Mouse (Mus musculus) 3T3-L1 (cell line): ENCODE measurements at regions not wholly inside any gene's neighbourhood (a gene's known extent, or its start where the extent isn't known, plus 50 kb on each side); places are given as distances from the start of the nearest gene placed in this dataset.

Source experiments
- DNase-seq: peaks from one replicate; pipeline ENCODE4 v3.0.0-alpha.2; 2015; ENCODE audit warnings: low read depth, low spot score

DNA sequence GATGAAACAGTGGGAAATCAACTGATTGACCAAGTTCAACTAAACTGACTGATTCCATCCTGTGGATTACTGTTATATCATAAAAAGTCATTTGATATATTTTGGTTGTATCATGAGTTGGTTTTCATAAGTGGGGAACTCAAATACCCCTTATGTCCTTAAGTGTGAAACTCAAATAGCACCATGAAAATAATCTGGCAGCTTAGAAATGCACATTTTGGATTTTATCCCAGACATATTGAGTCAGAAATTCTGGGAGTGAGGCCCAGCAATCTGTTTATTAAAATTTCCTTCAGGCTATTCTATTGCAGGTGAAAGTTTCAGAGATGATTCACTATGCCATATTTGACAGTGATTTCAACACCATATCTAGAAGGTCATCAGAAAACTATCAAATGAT, 1573.7 kb downstream of the Pcdh9 start:
- DNase-seq, result peak; percentile 80

DNA sequence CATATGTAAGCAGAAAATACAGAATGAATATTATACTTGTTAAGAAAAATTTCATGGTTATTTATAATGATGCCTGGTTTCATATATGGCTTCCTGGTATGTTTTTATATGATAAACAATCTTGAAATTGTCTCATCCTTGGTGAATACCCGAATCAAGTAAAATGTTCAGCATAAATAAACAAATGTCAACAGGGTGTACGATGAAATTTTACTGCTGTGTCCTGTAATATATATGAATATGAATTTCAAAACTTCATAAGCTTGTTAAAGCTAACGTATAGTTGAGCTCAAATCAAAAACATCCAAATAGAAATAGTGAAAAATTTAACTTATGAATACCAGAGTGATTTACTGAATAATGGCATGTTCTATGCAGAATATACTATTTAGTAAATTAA, 1586.5 kb downstream of the Pcdh9 start:
- DNase-seq, result no peak

DNA sequence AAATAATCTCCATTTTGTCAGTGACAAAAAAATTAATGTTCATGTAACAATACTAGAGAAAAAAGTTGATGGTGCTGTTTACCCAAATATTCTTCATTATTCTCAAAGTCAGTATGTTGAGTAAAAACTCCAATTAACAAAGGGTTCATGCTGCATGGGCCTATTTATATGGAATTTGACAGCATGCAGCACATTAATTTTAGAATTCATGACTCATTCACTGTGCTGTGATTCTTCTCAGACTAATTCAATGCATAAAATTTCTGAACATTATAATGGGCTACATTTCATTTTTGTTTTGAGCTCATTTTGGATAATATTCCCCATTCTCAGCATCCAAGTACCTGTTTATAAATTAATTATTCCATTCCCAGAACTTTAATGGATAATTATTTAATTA, 1619.3 kb downstream of the Pcdh9 start:
- no peak for DNase-seq

DNA sequence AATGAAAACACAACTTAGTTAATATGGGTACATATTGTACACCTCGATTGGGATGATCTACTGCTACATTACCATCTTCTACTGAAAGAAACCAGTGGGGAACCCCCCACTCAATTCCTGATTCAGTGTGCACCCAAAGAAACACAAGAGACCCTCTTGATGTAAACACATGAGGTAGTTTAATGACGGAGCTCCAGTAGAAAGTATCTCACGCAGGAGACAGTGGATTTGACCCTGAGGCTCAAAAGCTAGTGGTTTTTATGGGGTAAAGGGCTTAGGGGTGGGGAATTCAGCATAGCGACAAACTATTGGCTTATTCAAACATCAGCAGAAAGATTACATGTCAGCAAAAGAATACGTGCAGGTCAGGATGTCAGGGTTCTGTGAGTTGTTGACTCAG, 1667.7 kb downstream of the Pcdh9 start:
- no peak for DNase-seq
